Mouse (Mus musculus) lung, embryonic 16.5 days (tissue): Measurements from ENCODE around the gene Tspan31. TPM values are rescaled to one million over a fixed set of nuclear protein-coding genes. Genes with fewer than 3 reads are reported as not detected.

ENCODE experiments used
- ATAC-seq: fragments of 200-750 bp; cut with Nextera tagmentation; 2 replicates; pipeline ENCODE4 v1.8.0; 2017; ENCODE audit warnings: low read depth, mild to moderate bottlenecking, moderate library complexity
- H3K27ac ChIP-seq: fragments of 300-500 bp; sonication (generic); 2 replicates; pipeline ENCODE4 v1.5.1; 2014; ENCODE audit warnings: mild to moderate bottlenecking, control low read depth, low read length
- H3K27me3 ChIP-seq: fragments of 300-500 bp; sonication (generic); 2 replicates; pipeline ENCODE4 v1.6.1; 2014; ENCODE audit warnings: low read depth, low read length, mixed read lengths; ENCODE audit not compliant: control insufficient read depth, insufficient read depth
- H3K36me3 ChIP-seq: fragments of 300-500 bp; sonication (generic); 2 replicates; pipeline ENCODE4 v1.6.1; 2014; ENCODE audit warnings: low read length; ENCODE audit not compliant: control insufficient read depth, insufficient read depth
- H3K4me1 ChIP-seq: fragments of 300-500 bp; sonication (generic); replicated peaks from 2 replicates; pipeline ENCODE4 v1.6.1; 2014; ENCODE audit warnings: low read length, mixed read lengths; ENCODE audit not compliant: control insufficient read depth, insufficient read depth
- H3K4me2 ChIP-seq: fragments of 300-500 bp; sonication (generic); 2 replicates; pipeline ENCODE4 v1.6.1; 2014; ENCODE audit warnings: low read depth, low read length, control low read depth
- H3K4me3 ChIP-seq: fragments of 300-500 bp; sonication (generic); 2 replicates; pipeline ENCODE4 v1.5.1; 2014; ENCODE audit warnings: mild to moderate bottlenecking, low read length, control low read depth
- H3K9ac ChIP-seq: fragments of 300-500 bp; sonication (generic); 2 replicates; pipeline ENCODE4 v1.6.1; 2014; ENCODE audit warnings: low read length, control low read depth
- H3K9me3 ChIP-seq: fragments of 300-500 bp; sonication (generic); 2 replicates; pipeline ENCODE4 v1.6.1; 2016; ENCODE audit warnings: low read length; ENCODE audit not compliant: control insufficient read depth
- WGBS: fragments of 180-500 bp; shearing (Covaris S2); extraction: QIAGEN DNeasy Blood & Tissue Kit; methylation state at CpG from one replicate; pipeline ENCODE4 v1.1.7; 2014; 5-methylcytosine and 5-hydroxymethylcytosine counted together
- polyA plus RNA-seq: library from polyadenylated mRNA; unstranded; fragments of >200 nt; fragmentation: Nextera tagmentation; extraction: Ambion mirVana; gene quantifications from 2 replicates; pipeline ENCODE4 v1.2.1, GENCODE M21; 2015

The Tspan31 gene
- polyA plus RNA-seq, 1 experiment from 2014 or later, result 165 TPM

DNA sequence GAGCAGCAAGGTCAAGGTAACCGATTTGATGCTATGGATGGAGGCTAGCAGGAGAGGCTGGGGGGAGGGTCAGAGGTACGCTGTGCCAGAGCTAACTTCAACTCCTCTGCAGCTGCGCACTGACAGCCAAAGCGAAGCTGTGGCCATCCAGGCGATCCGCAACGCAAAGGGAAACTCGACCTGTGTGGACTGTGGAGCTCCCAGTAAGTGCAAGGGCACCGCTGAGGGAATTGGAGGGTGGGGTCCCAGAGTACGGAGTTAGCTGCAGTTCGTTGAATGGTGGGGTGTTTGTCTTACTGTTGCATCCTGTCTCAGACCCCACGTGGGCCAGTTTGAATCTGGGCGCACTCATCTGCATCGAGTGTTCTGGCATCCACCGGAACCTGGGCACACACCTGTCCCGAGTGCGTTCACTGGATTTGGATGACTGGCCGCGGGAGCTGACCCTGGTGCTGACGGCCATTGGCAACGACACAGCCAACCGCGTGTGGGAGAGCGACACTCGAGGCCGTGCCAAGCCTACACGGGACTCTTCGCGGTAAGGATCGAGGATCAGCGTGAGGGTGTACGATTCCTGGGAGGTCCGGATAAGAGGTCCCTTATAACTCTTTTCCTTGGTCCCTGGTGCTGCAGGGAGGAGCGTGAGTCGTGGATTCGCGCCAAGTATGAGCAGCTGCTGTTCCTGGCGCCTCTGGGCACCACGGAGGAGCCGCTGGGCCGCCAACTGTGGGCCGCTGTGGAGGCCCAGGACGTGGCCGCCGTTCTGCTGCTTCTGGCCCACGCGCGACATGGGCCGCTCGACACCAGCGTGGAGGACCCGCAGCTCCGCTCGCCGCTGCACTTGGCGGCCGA lies 20.7 kb upstream of the Tspan31 start:
- Histone ChIP-seq H3K4me3 (peak overlapping the region; percentile 17), H3K27me3 (peaks cover 40% of the 10 kb centered on the region), H3K4me2 (peak overlapping the region; percentile 53), H3K9me3 (no peaks in the 10 kb centered on the region), H3K27ac (no peak overlapping the region), H3K36me3 (no peaks in the 10 kb centered on the region), H3K4me1 (peaks cover 31% of the 10 kb centered on the region), H3K9ac (peak overlapping the region; percentile 0; the same call in 1 of the 2 replicates)
- WGBS, result 9% methylated on average over 57 of the region's 57 CpGs
- ATAC-seq, result 0 out of 2 replicates have a peak, but pooled peaks have one; percentile 3

DNA sequence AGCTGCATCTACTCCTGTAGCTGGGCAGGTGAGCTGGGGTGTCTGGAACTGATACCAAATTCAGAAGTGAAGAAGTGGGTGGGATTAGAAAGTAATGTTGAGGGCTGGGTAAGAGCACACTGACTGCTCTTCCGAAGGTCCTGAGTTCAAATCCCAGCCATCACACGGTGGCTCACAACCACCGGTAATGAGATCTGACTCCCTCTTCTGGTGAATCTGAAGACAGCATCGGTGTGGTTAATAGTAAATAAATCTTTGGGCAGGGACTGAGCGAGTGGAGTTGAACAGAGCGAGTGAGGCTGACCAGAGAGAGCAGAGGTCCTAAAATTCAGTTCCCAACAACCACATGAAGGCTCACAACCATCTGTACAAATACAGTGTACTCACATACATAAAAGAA lies 15.6 kb upstream of the Tspan31 start:
- no peaks in the 10 kb centered on the region for H3K9me3 ChIP-seq
- H3K9ac ChIP-seq, result no peak overlapping the region
- peaks cover 8% of the 10 kb centered on the region for H3K4me1 ChIP-seq
- H3K27ac ChIP-seq, result no peak overlapping the region
- no peak overlapping the region for H3K4me3 ChIP-seq
- ATAC-seq, result no peak
- 63% methylated on average over 6 of the region's 6 CpGs for WGBS
- H3K27me3 ChIP-seq, result peaks cover 54% of the 10 kb centered on the region
- H3K36me3 ChIP-seq, result no peaks in the 10 kb centered on the region
- H3K4me2 ChIP-seq, result no peak overlapping the region

DNA sequence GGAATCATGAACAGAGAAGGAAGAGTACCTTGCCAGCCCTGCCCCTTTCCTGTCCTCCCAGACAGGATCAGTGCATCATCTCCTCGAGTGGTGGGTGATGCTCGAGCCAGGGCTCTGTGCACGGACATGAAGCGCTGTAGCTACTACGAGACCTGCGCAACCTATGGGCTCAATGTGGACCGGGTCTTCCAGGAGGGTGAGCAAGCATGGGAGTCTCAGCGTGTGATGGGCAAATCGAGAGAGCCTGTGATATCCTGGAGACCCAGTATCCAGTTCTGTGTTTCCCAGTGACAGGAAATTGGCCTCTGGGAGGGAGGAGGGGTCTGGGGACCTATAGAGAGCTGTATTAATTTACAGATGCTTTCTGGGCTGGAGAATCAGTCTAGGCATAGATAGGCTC lies 15.0 kb upstream of the Tspan31 start:
- H3K27me3 ChIP-seq, result peaks cover 54% of the 10 kb centered on the region
- ATAC-seq, result no peak
- no peak overlapping the region for H3K4me2 ChIP-seq
- H3K9ac ChIP-seq, result no peak overlapping the region
- H3K4me3 ChIP-seq, result no peak overlapping the region
- WGBS, result 70% methylated on average over 9 of the region's 9 CpGs
- H3K4me1 ChIP-seq, result peaks cover 9% of the 10 kb centered on the region
- H3K27ac ChIP-seq, result no peak overlapping the region
- no peaks in the 10 kb centered on the region for H3K9me3 ChIP-seq
- no peaks in the 10 kb centered on the region for H3K36me3 ChIP-seq

DNA sequence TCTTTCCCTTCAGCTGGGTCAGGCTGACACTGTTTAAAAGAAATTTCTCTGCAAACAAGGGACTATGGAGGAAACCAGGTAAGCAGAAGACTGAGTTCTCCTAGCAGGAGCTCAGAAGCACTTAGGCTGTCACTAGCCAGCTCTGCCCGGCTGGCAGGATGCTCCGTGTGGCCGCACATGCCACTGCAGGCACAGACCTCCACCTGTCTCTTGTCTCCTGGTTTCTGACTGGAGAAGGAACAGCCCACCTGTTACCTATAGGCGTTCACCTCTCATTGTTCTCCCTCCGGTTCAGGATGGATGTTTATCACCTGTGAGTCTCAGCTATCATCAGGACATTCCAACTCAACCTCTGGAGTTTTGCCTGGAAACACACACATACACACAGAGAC lies 13.8 kb upstream of the Tspan31 start:
- Histone ChIP-seq H3K4me3 (no peak overlapping the region), H3K27me3 (peaks cover 55% of the 10 kb centered on the region)

DNA sequence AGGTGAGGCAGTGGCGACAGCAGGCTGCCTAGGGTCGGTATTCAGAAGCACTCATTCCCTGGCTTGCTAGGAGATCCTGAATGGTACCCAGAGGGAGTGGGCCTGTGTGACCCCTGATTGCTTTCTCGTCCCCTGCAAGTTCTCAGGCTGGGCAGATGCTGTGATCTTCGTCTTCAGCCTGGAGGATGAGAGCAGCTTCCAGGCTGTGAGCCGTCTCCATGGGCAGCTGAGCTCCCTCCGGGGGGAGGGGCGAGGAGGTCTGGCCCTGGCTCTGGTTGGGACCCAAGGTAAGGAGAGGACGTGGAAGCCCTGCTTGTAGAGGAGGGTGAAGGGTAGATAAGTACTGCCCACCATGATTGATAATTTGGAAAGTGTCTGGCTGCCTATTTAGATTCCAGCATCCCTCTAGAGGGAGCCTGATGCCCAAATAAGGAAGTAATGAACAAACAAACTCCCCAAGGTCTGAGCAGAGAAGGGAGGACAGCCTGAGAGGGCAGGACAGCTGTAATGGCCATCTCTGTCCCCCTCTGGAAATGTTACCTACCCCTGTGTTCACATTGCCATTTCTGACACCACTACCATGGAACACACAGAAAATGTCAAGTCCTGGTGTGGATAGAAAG lies 13.3 kb upstream of the Tspan31 start:
- no peak overlapping the region for H3K4me2 ChIP-seq
- 24% methylated on average over 8 of the region's 8 CpGs for WGBS
- peaks cover 19% of the 10 kb centered on the region for H3K4me1 ChIP-seq
- H3K9me3 ChIP-seq, result no peaks in the 10 kb centered on the region
- H3K36me3 ChIP-seq, result no peaks in the 10 kb centered on the region
- ATAC-seq, result no peak
- H3K27ac ChIP-seq, result no peak overlapping the region
- H3K9ac ChIP-seq, result no peak overlapping the region
- no peak overlapping the region for H3K4me3 ChIP-seq
- H3K27me3 ChIP-seq, result peaks cover 60% of the 10 kb centered on the region

More for the DNA sequence above, 13.8 kb upstream of the Tspan31 start:
- Histone ChIP-seq H3K4me1 (peaks cover 19% of the 10 kb centered on the region), H3K9ac (no peak overlapping the region), H3K9me3 (no peaks in the 10 kb centered on the region), H3K4me2 (no peak overlapping the region), H3K36me3 (no peaks in the 10 kb centered on the region), H3K27ac (no peak overlapping the region)
- 35% methylated on average over 5 of the region's 5 CpGs for WGBS
- no peak for ATAC-seq

DNA sequence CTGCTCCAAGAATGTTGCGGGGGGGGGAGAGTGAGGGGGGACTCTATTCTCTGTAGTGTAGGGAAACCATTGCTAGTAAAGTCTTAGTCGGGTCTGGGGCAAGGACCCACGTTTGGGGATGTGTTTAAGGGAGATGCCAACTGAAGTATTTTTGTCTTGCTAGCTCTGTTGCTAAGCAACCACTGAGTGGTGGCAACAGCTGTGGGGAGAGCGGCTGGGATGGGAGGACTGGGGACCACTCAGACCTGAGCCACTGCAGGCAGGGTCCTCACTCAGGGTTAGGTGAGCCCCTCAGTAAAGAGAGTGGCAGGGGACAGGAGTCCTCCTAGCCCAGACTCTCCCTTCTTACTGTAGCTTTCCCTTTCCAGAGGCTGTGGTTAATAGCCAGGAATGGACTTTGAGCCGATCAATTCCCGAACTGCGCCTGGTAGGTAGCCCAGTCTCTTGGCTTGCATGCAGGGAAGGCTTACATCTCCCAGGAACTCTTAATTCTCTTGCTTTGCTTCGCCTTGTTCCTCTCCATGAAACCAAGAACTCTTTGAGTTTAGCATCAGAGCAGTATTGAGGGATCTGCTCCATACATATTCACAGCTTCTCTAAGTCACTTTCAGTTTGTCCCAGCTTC lies 12.0 kb upstream of the Tspan31 start:
- 28% methylated on average over 8 of the region's 8 CpGs for WGBS

DNA sequence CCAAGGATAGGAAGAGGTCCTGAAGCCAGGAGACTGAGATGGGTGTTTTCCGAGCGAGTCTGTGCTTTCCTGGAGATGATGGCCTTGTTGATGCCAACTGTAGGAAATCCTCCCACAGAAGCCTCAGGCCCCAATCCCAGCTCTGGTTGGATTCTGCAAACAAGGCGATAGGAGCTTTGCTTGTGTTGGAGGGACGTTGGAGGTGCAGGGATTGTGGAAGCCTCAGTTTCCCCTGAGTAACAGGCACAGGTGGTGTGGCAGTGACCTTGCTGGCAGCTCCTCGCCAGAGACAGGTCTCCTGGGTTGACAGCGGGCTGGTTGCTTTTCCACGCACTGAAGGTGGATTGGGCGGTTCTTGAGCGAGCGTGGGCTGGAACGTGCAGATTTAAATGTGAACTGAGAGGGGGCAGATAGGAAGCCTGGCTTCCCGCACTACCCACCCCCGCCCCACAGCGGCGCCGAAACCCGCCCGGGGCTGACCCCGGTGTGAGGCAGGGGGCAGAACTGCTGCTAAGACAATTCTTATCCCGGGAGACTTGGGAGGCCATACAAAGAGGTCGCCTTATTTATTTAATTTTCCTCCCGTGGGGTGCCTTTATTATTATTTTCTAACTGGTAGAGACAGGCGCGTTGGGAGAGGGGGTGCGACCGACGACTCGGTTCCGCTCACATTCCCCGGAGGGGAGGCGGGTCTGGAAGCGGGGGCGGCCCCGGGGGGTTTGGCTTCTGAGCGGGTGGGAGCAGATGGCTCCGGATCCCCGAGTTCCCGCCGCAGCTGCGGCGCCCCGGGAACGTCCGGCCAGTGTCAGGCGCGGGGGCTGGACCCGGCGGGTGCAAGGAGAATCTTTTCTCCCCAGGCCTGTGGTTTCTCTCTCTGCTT lies 11.1 kb upstream of the Tspan31 start:
- Histone ChIP-seq H3K9me3 (no peaks in the 10 kb centered on the region), H3K27ac (no peak overlapping the region), H3K27me3 (peaks cover 72% of the 10 kb centered on the region), H3K4me3 (peak overlapping the region; percentile 35), H3K4me1 (peaks cover 19% of the 10 kb centered on the region), H3K9ac (0 out of 2 replicates have a peak overlapping the region, but pooled peaks have one; percentile 32), H3K4me2 (peak overlapping the region; percentile 55), H3K36me3 (no peaks in the 10 kb centered on the region)
- 5% methylated on average over 48 of the region's 48 CpGs for WGBS
- 0 out of 2 replicates have a peak, but pooled peaks have one; percentile 6 for ATAC-seq

More for the DNA sequence above, 12.0 kb upstream of the Tspan31 start:
- no peak overlapping the region for H3K4me3 ChIP-seq
- no peak overlapping the region for H3K27ac ChIP-seq
- no peak overlapping the region for H3K4me2 ChIP-seq
- peaks cover 19% of the 10 kb centered on the region for H3K4me1 ChIP-seq
- peaks cover 65% of the 10 kb centered on the region for H3K27me3 ChIP-seq
- H3K9ac ChIP-seq, result no peak overlapping the region
- H3K9me3 ChIP-seq, result no peaks in the 10 kb centered on the region
- H3K36me3 ChIP-seq, result no peaks in the 10 kb centered on the region
- ATAC-seq, result no peak

DNA sequence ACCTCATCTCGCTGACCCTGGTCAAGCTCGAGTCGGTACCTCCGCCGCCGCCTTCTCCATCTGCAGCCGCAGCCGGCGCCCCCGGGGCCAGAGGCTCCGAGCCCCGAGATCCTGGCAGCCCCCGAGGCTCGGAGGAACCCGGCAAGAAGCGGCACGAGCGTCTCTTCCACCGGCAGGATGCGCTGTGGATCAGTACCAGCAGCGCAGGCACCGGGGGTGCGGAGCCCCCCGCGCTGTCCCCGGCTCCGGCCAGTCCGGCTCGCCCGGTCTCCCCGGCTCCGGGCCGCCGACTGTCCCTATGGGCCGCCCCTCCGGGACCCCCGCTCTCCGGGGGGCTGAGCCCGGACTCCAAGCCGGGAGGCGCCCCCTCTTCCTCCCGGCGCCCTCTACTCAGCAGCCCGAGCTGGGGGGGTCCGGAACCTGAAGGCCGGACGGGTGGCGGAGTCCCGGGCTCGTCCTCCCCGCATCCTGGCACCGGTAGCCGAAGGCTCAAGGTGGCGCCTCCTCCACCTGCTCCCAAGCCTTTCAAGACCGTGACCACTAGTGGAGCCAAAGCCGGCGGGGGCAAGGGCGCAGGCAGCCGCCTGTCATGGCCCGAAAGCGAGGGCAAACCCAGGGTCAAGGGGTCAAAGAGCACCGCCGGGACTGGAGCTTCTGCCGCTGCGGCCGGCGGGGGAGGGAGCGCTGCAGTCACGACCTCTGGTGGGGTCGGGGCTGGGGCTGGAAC lies 9.8 kb upstream of the Tspan31 start:
- H3K27ac ChIP-seq, result no peak overlapping the region
- WGBS, result 5% methylated on average over 64 of the region's 70 CpGs
- H3K36me3 ChIP-seq, result no peaks in the 10 kb centered on the region
- no peaks in the 10 kb centered on the region for H3K9me3 ChIP-seq
- peaks cover 19% of the 10 kb centered on the region for H3K4me1 ChIP-seq
- H3K4me3 ChIP-seq, result peak overlapping the region; percentile 47
- H3K27me3 ChIP-seq, result peaks cover 75% of the 10 kb centered on the region
- no peak for ATAC-seq
- H3K9ac ChIP-seq, result peak overlapping the region; percentile 41
- H3K4me2 ChIP-seq, result peak overlapping the region; percentile 81
